18 mouse cellular contexts compared by ENCODE assay signal in the genomic region with DNA sequence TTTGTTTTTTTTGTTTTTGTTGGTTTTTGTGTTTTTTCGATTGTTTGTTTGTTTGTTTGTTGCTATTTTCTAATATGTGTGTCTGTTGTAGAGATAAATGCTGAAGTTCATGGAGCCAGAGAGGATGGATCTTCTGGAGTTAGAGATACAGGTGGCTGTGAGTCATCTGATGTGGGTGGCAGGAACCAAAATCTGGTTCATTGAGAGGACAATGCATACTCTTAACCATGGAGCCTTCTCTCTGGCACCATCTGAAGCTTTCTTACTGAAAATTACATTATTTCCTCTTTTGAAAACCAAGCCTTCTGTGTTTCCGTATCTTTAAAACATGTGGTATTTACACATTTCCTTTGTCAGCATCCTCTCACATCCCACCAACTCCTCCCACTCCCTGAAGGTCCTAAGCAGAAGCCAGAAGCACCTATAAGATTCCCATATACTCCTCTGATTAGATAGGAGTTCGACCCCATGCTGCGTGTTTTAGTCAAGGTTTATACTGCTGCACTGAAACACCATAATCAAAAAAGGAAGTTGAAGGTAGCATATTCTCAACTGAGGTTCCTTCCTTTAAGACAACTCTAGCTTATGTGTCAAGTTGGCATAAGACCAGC. TPM values are rescaled to one million over a fixed set of nuclear protein-coding genes. Genes with fewer than 3 reads are reported as not detected.
DNase-seq lines count a peak whose midpoint lies in the region; ATAC-seq and TF ChIP-seq lines count a peak whose summit lies in the region.
"Had no signal": no experiment of that assay in that cellular context is flagged by ENCODE, and none has a peak within 500 bp of the region (broad histone marks: within the 10 kb centered on the region; RNA-seq: fewer than 3 reads in every experiment).

No protein-coding gene starts in this region.

- H3K27ac ChIP-seq in macrophage: peak overlapping the region; percentile 32
- 0 out of 2 replicates have a peak overlapping the region, but pooled peaks have one; percentile 35 for H3K27ac ChIP-seq in stomach, postnatal 0 days (replicated peaks)
- H3K27ac ChIP-seq in forebrain, embryonic 15.5 days (replicated peaks): no peak overlapping the region
- H3K27ac ChIP-seq in kidney, embryonic 14.5 days (ENCODE audit: low read depth, low read length): no peak overlapping the region
- H3K27ac ChIP-seq: heart, embryonic 13.5 days; liver, embryonic 13.5 days had no signal

- no peaks in the 10 kb centered on the region for H3K4me1 ChIP-seq in stomach, postnatal 0 days (replicated peaks; ENCODE audit: control insufficient read depth, insufficient read depth)
- no peaks in the 10 kb centered on the region for H3K4me1 ChIP-seq in forebrain, embryonic 15.5 days
- H3K4me1 ChIP-seq in kidney, embryonic 14.5 days (ENCODE audit: control insufficient read depth, insufficient read depth, low read length): no peaks in the 10 kb centered on the region
- H3K4me1 ChIP-seq: heart, embryonic 13.5 days; liver, embryonic 13.5 days had no signal

- no peak overlapping the region for H3K4me3 ChIP-seq in macrophage (ENCODE audit: inconsistent target)
- H3K4me3 ChIP-seq in stomach, postnatal 0 days (ENCODE audit: low read depth, low read length): no peak overlapping the region
- H3K4me3 ChIP-seq in forebrain, embryonic 15.5 days: no peak overlapping the region
- H3K4me3 ChIP-seq in kidney, embryonic 14.5 days (ENCODE audit: low read length): no peak overlapping the region
- H3K4me3 ChIP-seq: heart, embryonic 13.5 days; liver, embryonic 13.5 days had no signal

- 21% methylated on average over 4 of the region's 4 CpGs for WGBS in macrophage (ENCODE audit: missing documents)
- 67% methylated on average over 4 of the region's 4 CpGs for WGBS in stomach, postnatal 0 days
- WGBS in forebrain, embryonic 15.5 days: 92% methylated on average over 4 of the region's 4 CpGs
- 89% methylated on average over 4 of the region's 4 CpGs for WGBS in kidney, embryonic 14.5 days

- peak; percentile 66 for DNase-seq in right cerebral cortex, adult 18-20 months
- no peak for DNase-seq in right cerebral cortex, postnatal 36 days (ENCODE audit: low spot score in 2 of 2)
- DNase-seq in stomach, postnatal 0 days (ENCODE audit: low spot score): no peak
- no peak for DNase-seq in urinary bladder, adult 2 months (ENCODE audit: low spot score)
- DNase-seq: adrenal gland, postnatal 25 days; cerebellum, postnatal 10 days; gastrocnemius, postnatal 36 days; heart, postnatal 4 days; kidney, postnatal 4 days; liver, embryonic 13.5 days; thymus, adult 2 months had no signal

- no peak overlapping the region for H3K9ac ChIP-seq in stomach, postnatal 0 days (ENCODE audit: low read length)
- H3K9ac ChIP-seq in forebrain, embryonic 15.5 days (replicated peaks): no peak overlapping the region
- no peak overlapping the region for H3K9ac ChIP-seq in kidney, embryonic 14.5 days (ENCODE audit: low read depth, low read length)
- H3K9ac ChIP-seq: heart, embryonic 13.5 days; liver, embryonic 13.5 days had no signal

- peak; percentile 59 for ATAC-seq in activated CD4-positive, CD25-positive, alpha-beta regulatory T cell, adult 4 months
- no peak for ATAC-seq in stomach, postnatal 0 days (ENCODE audit: low FRiP score, low TSS enrichment)
- ATAC-seq in forebrain, embryonic 15.5 days (replicated peaks): no peak
- ATAC-seq in kidney, embryonic 14.5 days (ENCODE audit: low FRiP score, low TSS enrichment): no peak
- ATAC-seq: lung, postnatal 0 days; midbrain, embryonic 16.5 days had no signal

- TF ChIP-seq EP300 in stomach, postnatal 0 days (optimal IDR thresholded peaks at IDR 0.05): no peak

- H3K9me3 ChIP-seq in stomach, postnatal 0 days (ENCODE audit: control insufficient read depth, low read length): no peaks in the 10 kb centered on the region
- H3K9me3 ChIP-seq in forebrain, embryonic 15.5 days: no peaks in the 10 kb centered on the region
- no peaks in the 10 kb centered on the region for H3K9me3 ChIP-seq in kidney, embryonic 14.5 days (ENCODE audit: control insufficient read depth, low read length)
- H3K9me3 ChIP-seq: heart, embryonic 13.5 days; liver, embryonic 13.5 days had no signal

- H3K79me2 ChIP-seq in macrophage (ENCODE audit: inconsistent target): no peaks in the 10 kb centered on the region

- no peak for TF ChIP-seq CTCF in stomach, postnatal 0 days (IDR thresholded peaks at IDR 0.05; ENCODE audit: low read depth)

- H3K36me3 ChIP-seq in macrophage (ENCODE audit: inconsistent target): no peaks in the 10 kb centered on the region
- H3K36me3 ChIP-seq in stomach, postnatal 0 days (ENCODE audit: control insufficient read depth, insufficient read depth, low read length): no peaks in the 10 kb centered on the region
- no peaks in the 10 kb centered on the region for H3K36me3 ChIP-seq in forebrain, embryonic 15.5 days
- H3K36me3 ChIP-seq in kidney, embryonic 14.5 days (ENCODE audit: control insufficient read depth, insufficient read depth, low read length): no peaks in the 10 kb centered on the region
- H3K36me3 ChIP-seq: heart, embryonic 13.5 days; liver, embryonic 13.5 days had no signal

- no peaks in the 10 kb centered on the region for H3K27me3 ChIP-seq in stomach, postnatal 0 days (ENCODE audit: control insufficient read depth, insufficient read depth, low read length)
- H3K27me3 ChIP-seq in forebrain, embryonic 15.5 days: no peaks in the 10 kb centered on the region
- no peaks in the 10 kb centered on the region for H3K27me3 ChIP-seq in kidney, embryonic 14.5 days (ENCODE audit: control insufficient read depth, insufficient read depth, low read length)
- H3K27me3 ChIP-seq: heart, embryonic 13.5 days; liver, embryonic 13.5 days had no signal

- H3K4me2 ChIP-seq in stomach, postnatal 0 days (replicated peaks; ENCODE audit: low read depth): no peak overlapping the region
- H3K4me2 ChIP-seq in forebrain, embryonic 15.5 days (replicated peaks): no peak overlapping the region
- no peak overlapping the region for H3K4me2 ChIP-seq in kidney, embryonic 14.5 days (replicated peaks; ENCODE audit: low read depth, low read length)
- H3K4me2 ChIP-seq: heart, embryonic 13.5 days; liver, embryonic 13.5 days had no signal

RNA-seq across cellular contexts. Expression of a gene that starts 14.3 kb away (rescaled TPM):
- 10 to 100 TPM; 25.1 to 39.4 TPM for polyA plus RNA-seq in activated CD4-positive, CD25-positive, alpha-beta regulatory T cell, adult 4 months (2017; shearing (Covaris generic))
- 10 to 100 TPM in 25 of 26 experiments, 1 to 10 TPM in 1; 8.7 to 58.9 (median 27.2) TPM for total RNA-seq in macrophage (2018; cell fraction: chromatin; rRNA removed)
- 10 to 100 TPM in 23 of 26 experiments, 1 to 10 TPM in 3; 7.8 to 40.2 (median 19.3) TPM for total RNA-seq in macrophage (2018; cell fraction: cytosol; rRNA removed)
- total RNA-seq in macrophage (2018; cell fraction: nucleus; rRNA removed): 10 to 100 TPM; 23.7 to 92.5 (median 48.1) TPM
- polyA plus RNA-seq in macrophage (2018): 8.2 to 36.8 TPM (median 23.6 TPM) in 3 replicates
- 7.1 and 8.8 TPM in 2 replicates for polyA plus RNA-seq in stomach, postnatal 0 days (2015; fragmentation: Nextera tagmentation; extraction: Ambion mirVana)
- polyA plus RNA-seq in urinary bladder, adult 2 months (2012; rRNA removed): 56.4 and 62.6 TPM in 2 replicates
- polyA plus RNA-seq in forebrain, embryonic 15.5 days (2015; fragmentation: Nextera tagmentation; extraction: Ambion mirVana): 18.3 and 18.8 TPM in 2 replicates
- 9.1 and 11.5 TPM in 2 replicates for polyA plus RNA-seq in kidney, embryonic 14.5 days (2014; fragmentation: Nextera tagmentation; extraction: Ambion mirVana)

Comparison
In these comparisons a context has a peak if more than half of its experiments do, and no peak if none do; other contexts are left out.
1. H3K27ac ChIP-seq: peak in macrophage (single experiment) and stomach, postnatal 0 days (single experiment); none in forebrain, embryonic 15.5 days (single experiment) and kidney, embryonic 14.5 days (single experiment).